Mouse (Mus musculus) left cerebral cortex, postnatal 25 days (tissue): ENCODE measurements at regions not wholly inside any gene's neighbourhood (a gene's known extent, or its start where the extent isn't known, plus 50 kb on each side); places are given as distances from the start of the nearest gene placed in this dataset.

ENCODE experiments used
- DNase-seq, 2 experiments: peaks; one replicate each; pipeline ENCODE4 v3.0.0; 2022; ENCODE audit warnings: low spot score in 2 of 2, mixed read lengths in 1 of 2
- intact Hi-C: fragments of 180-260 bp; cut with DNase I; formaldehyde crosslinking; loops from one replicate; pipeline ENCODE4 v1.15.1; 2025

GRCm38 (mm10) chr19:15851622-15852021, 95.5 kb downstream of the Psat1 start:
- intact Hi-C loops: no loop called here
- DNase-seq: no peak

GRCm38 (mm10) chr19:15850722-15851121, 96.4 kb downstream of the Psat1 start:
- intact Hi-C loops: no loop called here
- DNase-seq: no peak

- no peak for DNase-seq
- intact Hi-C loops: no loop called here
Measured at GRCm38 (mm10) chr19:15849235-15849634, 97.9 kb downstream of the Psat1 start.

GRCm38 (mm10) chr19:15838327-15838726, 108.8 kb downstream of the Psat1 start:
- DNase-seq: peak in 1 of 2 experiments; percentile 20
- intact Hi-C loops: no loop called here

GRCm38 (mm10) chr19:15837715-15838175, 109.4 kb downstream of the Psat1 start:
- no peak for DNase-seq
- intact Hi-C loops: no loop called here

GRCm38 (mm10) chr19:15836956-15837714, 110.0 kb downstream of the Psat1 start:
- DNase-seq: no peak
- intact Hi-C loops: no loop called here

GRCm38 (mm10) chr19:15836201-15836955, 110.8 kb downstream of the Psat1 start:
- intact Hi-C loops: no loop called here
- no peak for DNase-seq

GRCm38 (mm10) chr19:15830385-15830784, 116.8 kb downstream of the Psat1 start:
- no peak for DNase-seq
- intact Hi-C loops: no loop called here

GRCm38 (mm10) chr19:15829158-15829557, 118.0 kb downstream of the Psat1 start:
- DNase-seq: no peak
- intact Hi-C loops: no loop called here

GRCm38 (mm10) chr19:15827990-15828705, 119.0 kb downstream of the Psat1 start:
- no peak for DNase-seq
- intact Hi-C loops: no loop called here

GRCm38 (mm10) chr19:15827120-15827989, 119.8 kb downstream of the Psat1 start:
- no peak for DNase-seq
- intact Hi-C loops: no loop called here

GRCm38 (mm10) chr19:15823688-15824371, 123.3 kb downstream of the Psat1 start:
- intact Hi-C loops: no loop called here

GRCm38 (mm10) chr19:15820020-15820419, 127.1 kb downstream of the Psat1 start:
- intact Hi-C loops: no loop called here
- DNase-seq: no peak

More at GRCm38 (mm10) chr19:15823688-15824371, 123.3 kb downstream of the Psat1 start:
- DNase-seq: no peak

GRCm38 (mm10) chr19:15815166-15815565, 132.0 kb downstream of the Psat1 start:
- no peak for DNase-seq
- intact Hi-C loops: no loop called here

- intact Hi-C loops: no loop called here
- no peak for DNase-seq
Measured at GRCm38 (mm10) chr19:15809008-15809407, 138.1 kb downstream of the Psat1 start.

GRCm38 (mm10) chr19:15807681-15808080, 139.5 kb downstream of the Psat1 start:
- intact Hi-C loops: no loop called here

GRCm38 (mm10) chr19:15803131-15803889, 143.8 kb downstream of the Psat1 start:
- intact Hi-C loops: loop anchor here (5.0 kb wide), 4 partner anchors 64 to 766 kb away; no protein-coding TSS in a partner anchor
- DNase-seq: peak in 1 of 2 experiments; percentile 31

More at GRCm38 (mm10) chr19:15807681-15808080, 139.5 kb downstream of the Psat1 start:
- no peak for DNase-seq

GRCm38 (mm10) chr19:15802641-15803040, 144.5 kb downstream of the Psat1 start:
- intact Hi-C loops: loop anchor here (5.0 kb wide), 4 partner anchors 65 to 765 kb away; no protein-coding TSS in a partner anchor
- DNase-seq: no peak
